Mouse (Mus musculus): ENCODE data around the gene Zfp385b. TPM values are rescaled to one million over a fixed set of nuclear protein-coding genes. Genes with fewer than 3 reads are reported as not detected.

Zfp385b gene
- total and polyA plus RNA-seq, 2 experiments = 10.2 to 36.5 TPM

GRCm38 (mm10) chr2:77481274-77481673, 338.2 kb downstream of the Zfp385b start:
- WGBS = 92% methylated on average over 10 of the region's 10 CpGs
- Histone ChIP-seq H3K4me3 (ENCODE audit: insufficient read depth, low read depth, low read length) (no peak overlapping the region), H3K27ac (replicated peaks; ENCODE audit: insufficient read depth, low read depth, low read length) (no peak overlapping the region), H3K36me3 (ENCODE audit: control insufficient read depth, insufficient read depth, low read length) (peaks cover 7% of the 10 kb centered on the region), H3K4me1 (ENCODE audit: control insufficient read depth, insufficient read depth, low read length) (no peaks in the 10 kb centered on the region), H3K79me2 (ENCODE audit: control insufficient read depth, insufficient read depth, low read length) (peaks cover 2% of the 10 kb centered on the region; the same call in 1 of the 2 replicates), H3K9ac (ENCODE audit: low read depth, low read length) (no peak overlapping the region), H3K27me3 (ENCODE audit: control insufficient read depth, insufficient read depth, low read length) (no peaks in the 10 kb centered on the region)
- TF ChIP-seq CTCF (IDR thresholded peaks at IDR 0.05; ENCODE audit: low read depth, low read length) = no peak
- no peak for TF ChIP-seq POLR2A (IDR thresholded peaks at IDR 0.05; ENCODE audit: extremely low read depth, insufficient read depth, low read length)
- no peak for DNase-seq (ENCODE audit: extremely low read depth, low read depth, low spot score)

DNA sequence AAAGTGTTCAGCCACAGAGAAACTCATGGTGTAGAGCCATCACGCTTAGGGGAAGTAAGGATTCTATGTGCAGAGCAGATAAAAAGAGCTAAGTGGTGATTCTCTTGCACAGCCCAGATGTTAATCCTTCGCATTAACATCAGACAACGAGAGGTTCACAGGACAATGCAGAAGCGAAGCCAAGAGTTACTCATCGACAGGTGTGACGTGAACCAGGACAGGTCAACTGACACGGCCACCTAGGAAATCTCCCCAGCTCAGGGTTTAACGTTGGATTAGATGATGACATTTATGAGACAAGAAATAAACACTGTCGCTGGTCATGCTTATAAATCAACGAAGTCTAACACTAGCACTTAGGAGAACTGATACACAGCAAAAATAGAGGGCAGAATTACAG, 341.9 kb downstream of the Zfp385b start:
- H3K27me3 ChIP-seq (ENCODE audit: control insufficient read depth, insufficient read depth, low read length) = no peaks in the 10 kb centered on the region
- H3K4me3 ChIP-seq (ENCODE audit: insufficient read depth, low read depth, low read length) = no peak overlapping the region
- H3K4me1 ChIP-seq (ENCODE audit: control insufficient read depth, insufficient read depth, low read length) = no peaks in the 10 kb centered on the region
- H3K9ac ChIP-seq (ENCODE audit: low read depth, low read length) = no peak overlapping the region
- DNase-seq (ENCODE audit: extremely low read depth, low read depth, low spot score) = no peak
- TF ChIP-seq POLR2A (IDR thresholded peaks at IDR 0.05; ENCODE audit: extremely low read depth, insufficient read depth, low read length) (no peak), CTCF (IDR thresholded peaks at IDR 0.05; ENCODE audit: low read depth, low read length) (no peak)
- H3K79me2 ChIP-seq (ENCODE audit: control insufficient read depth, insufficient read depth, low read length) = no peaks in the 10 kb centered on the region; the same call in 1 of the 2 replicates
- 71% methylated on average over 10 of the region's 10 CpGs for WGBS
- no peak overlapping the region for H3K27ac ChIP-seq (replicated peaks; ENCODE audit: insufficient read depth, low read depth, low read length)
- H3K36me3 ChIP-seq (ENCODE audit: control insufficient read depth, insufficient read depth, low read length) = peaks cover 24% of the 10 kb centered on the region

DNA sequence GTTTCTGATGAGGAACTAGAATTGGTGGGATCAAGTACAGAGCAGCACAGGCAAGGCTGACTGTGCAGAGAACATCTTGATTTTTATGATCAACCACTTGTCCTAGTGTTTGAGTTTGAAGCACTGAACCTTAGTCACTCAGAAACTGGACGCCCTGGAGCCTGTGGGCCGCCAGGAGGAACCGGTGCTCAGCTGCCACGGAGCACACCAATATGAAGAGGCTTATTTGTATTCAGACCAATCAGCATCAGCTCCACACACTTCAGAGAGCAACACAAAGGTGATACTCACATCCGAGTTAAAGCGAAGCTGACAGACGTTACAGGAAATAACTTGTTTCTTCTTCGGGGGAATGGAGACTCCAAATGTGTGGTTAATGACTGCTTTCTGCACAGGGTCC, 343.0 kb downstream of the Zfp385b start:
- TF ChIP-seq POLR2A (IDR thresholded peaks at IDR 0.05; ENCODE audit: extremely low read depth, insufficient read depth, low read length) (no peak), CTCF (IDR thresholded peaks at IDR 0.05; ENCODE audit: low read depth, low read length) (no peak)
- WGBS = 93% methylated on average over 8 of the region's 8 CpGs
- H3K9ac ChIP-seq (ENCODE audit: low read depth, low read length) = no peak overlapping the region
- H3K4me1 ChIP-seq (ENCODE audit: control insufficient read depth, insufficient read depth, low read length) = no peaks in the 10 kb centered on the region
- no peak overlapping the region for H3K27ac ChIP-seq (replicated peaks; ENCODE audit: insufficient read depth, low read depth, low read length)
- peaks cover 27% of the 10 kb centered on the region for H3K36me3 ChIP-seq (ENCODE audit: control insufficient read depth, insufficient read depth, low read length)
- DNase-seq (ENCODE audit: extremely low read depth, low read depth, low spot score) = no peak
- H3K27me3 ChIP-seq (ENCODE audit: control insufficient read depth, insufficient read depth, low read length) = no peaks in the 10 kb centered on the region
- no peaks in the 10 kb centered on the region; the same call in 1 of the 2 replicates for H3K79me2 ChIP-seq (ENCODE audit: control insufficient read depth, insufficient read depth, low read length)
- no peak overlapping the region for H3K4me3 ChIP-seq (ENCODE audit: insufficient read depth, low read depth, low read length)

DNA sequence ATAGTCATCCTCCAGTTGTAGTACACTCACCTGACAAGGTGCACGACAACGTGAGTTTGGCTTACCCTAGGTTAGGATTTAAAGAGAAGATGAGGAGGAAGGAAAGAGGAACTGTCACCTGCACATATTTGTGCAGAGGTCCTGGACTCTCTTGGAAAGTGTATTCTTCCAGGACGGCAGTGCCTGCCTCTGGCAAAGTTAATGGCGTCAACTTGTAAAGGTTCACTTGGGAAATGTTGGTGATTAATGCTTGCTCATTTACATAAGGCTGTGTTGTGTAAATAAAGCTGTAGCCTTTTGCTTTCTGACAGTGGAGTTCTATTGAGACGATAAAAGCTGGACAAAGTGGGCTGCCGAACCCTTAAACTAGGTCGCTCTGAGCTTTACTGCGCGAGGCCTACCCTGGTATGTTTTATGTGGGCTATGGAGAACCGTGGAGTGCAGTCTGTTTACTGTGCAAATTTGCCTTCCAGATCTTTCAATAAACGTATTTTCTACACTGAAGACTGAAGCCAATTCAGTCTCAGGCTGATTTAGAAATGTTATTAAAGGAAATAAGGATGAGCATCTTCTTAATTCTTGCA, 347.1 kb downstream of the Zfp385b start:
- WGBS = 68% methylated on average over 11 of the region's 11 CpGs
- peaks cover 37% of the 10 kb centered on the region for H3K36me3 ChIP-seq (ENCODE audit: control insufficient read depth, insufficient read depth, low read length)
- DNase-seq (ENCODE audit: extremely low read depth, low read depth, low spot score) = no peak
- H3K4me1 ChIP-seq (ENCODE audit: control insufficient read depth, insufficient read depth, low read length) = no peaks in the 10 kb centered on the region
- H3K79me2 ChIP-seq (ENCODE audit: control insufficient read depth, insufficient read depth, low read length) = no peaks in the 10 kb centered on the region; the same call in 1 of the 2 replicates
- TF ChIP-seq POLR2A (IDR thresholded peaks at IDR 0.05; ENCODE audit: extremely low read depth, insufficient read depth, low read length) (no peak), CTCF (IDR thresholded peaks at IDR 0.05; ENCODE audit: low read depth, low read length) (no peak)
- H3K9ac ChIP-seq (ENCODE audit: low read depth, low read length) = no peak overlapping the region
- H3K27ac ChIP-seq (replicated peaks; ENCODE audit: insufficient read depth, low read depth, low read length) = no peak overlapping the region
- no peaks in the 10 kb centered on the region for H3K27me3 ChIP-seq (ENCODE audit: control insufficient read depth, insufficient read depth, low read length)
- H3K4me3 ChIP-seq (ENCODE audit: insufficient read depth, low read depth, low read length) = no peak overlapping the region

- H3K36me3 ChIP-seq (ENCODE audit: control insufficient read depth, insufficient read depth, low read length) = peaks cover 27% of the 10 kb centered on the region
- 83% methylated on average over 7 of the region's 7 CpGs for WGBS
- H3K27me3 ChIP-seq (ENCODE audit: control insufficient read depth, insufficient read depth, low read length) = no peaks in the 10 kb centered on the region
- H3K4me1 ChIP-seq (ENCODE audit: control insufficient read depth, insufficient read depth, low read length) = no peaks in the 10 kb centered on the region
- no peak overlapping the region for H3K27ac ChIP-seq (replicated peaks; ENCODE audit: insufficient read depth, low read depth, low read length)
- DNase-seq (ENCODE audit: extremely low read depth, low read depth, low spot score) = no peak
- no peak overlapping the region for H3K4me3 ChIP-seq (ENCODE audit: insufficient read depth, low read depth, low read length)
- TF ChIP-seq POLR2A (IDR thresholded peaks at IDR 0.05; ENCODE audit: extremely low read depth, insufficient read depth, low read length) = no peak
- TF ChIP-seq CTCF (IDR thresholded peaks at IDR 0.05; ENCODE audit: low read depth, low read length) = no peak
- H3K79me2 ChIP-seq (ENCODE audit: control insufficient read depth, insufficient read depth, low read length) = no peaks in the 10 kb centered on the region; the same call in 1 of the 2 replicates
- no peak overlapping the region for H3K9ac ChIP-seq (ENCODE audit: low read depth, low read length)
Measured at GRCm38 (mm10) chr2:77470716-77471115, 348.7 kb downstream of the Zfp385b start.

DNA sequence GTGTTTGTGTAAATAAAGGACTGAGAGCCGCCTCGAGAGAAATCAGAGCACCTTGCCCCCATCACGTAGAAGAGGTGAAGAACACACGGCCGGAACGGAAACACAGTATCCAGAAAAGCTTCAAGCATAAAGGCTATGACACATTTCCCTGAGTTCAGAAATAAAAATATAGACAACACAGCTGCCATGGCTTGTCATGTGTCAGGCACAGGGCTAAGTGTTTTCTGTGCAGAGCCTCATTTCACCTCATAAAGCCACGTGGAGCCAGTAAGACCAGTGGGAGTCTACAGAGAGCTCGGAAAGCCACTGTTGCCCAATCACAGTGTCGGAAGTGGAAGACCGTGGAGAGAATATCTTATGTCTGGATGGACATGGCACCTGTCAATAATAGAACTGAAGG, 358.0 kb downstream of the Zfp385b start:
- Histone ChIP-seq H3K36me3 (ENCODE audit: control insufficient read depth, insufficient read depth, low read length) (peaks cover 4% of the 10 kb centered on the region; the same call in 1 of the 2 replicates), H3K9ac (ENCODE audit: low read depth, low read length) (no peak overlapping the region), H3K4me1 (ENCODE audit: control insufficient read depth, insufficient read depth, low read length) (no peaks in the 10 kb centered on the region), H3K27me3 (ENCODE audit: control insufficient read depth, insufficient read depth, low read length) (no peaks in the 10 kb centered on the region), H3K4me3 (ENCODE audit: insufficient read depth, low read depth, low read length) (no peak overlapping the region), H3K27ac (replicated peaks; ENCODE audit: insufficient read depth, low read depth, low read length) (no peak overlapping the region), H3K79me2 (ENCODE audit: control insufficient read depth, insufficient read depth, low read length) (peaks cover 4% of the 10 kb centered on the region; the same call in 1 of the 2 replicates)
- TF ChIP-seq CTCF (IDR thresholded peaks at IDR 0.05; ENCODE audit: low read depth, low read length) = no peak
- no peak for TF ChIP-seq POLR2A (IDR thresholded peaks at IDR 0.05; ENCODE audit: extremely low read depth, insufficient read depth, low read length)
- WGBS = 90% methylated on average over 10 of the region's 10 CpGs
- DNase-seq (ENCODE audit: extremely low read depth, low read depth, low spot score) = no peak
